Mouse (Mus musculus) mouse trophoblast stem cell (cell line): Measurements from ENCODE around the gene Hcfc1r1.

Experiments
- in situ Hi-C, 2 experiments: fragments of 300-500 bp; cut with MseI, MboI; formaldehyde crosslinking; loops; 2 replicates in 1 of 2; 3 replicates in 1 of 2; pipeline ENCODE4 v1.15.1; 2025

Hcfc1r1 gene

DNA sequence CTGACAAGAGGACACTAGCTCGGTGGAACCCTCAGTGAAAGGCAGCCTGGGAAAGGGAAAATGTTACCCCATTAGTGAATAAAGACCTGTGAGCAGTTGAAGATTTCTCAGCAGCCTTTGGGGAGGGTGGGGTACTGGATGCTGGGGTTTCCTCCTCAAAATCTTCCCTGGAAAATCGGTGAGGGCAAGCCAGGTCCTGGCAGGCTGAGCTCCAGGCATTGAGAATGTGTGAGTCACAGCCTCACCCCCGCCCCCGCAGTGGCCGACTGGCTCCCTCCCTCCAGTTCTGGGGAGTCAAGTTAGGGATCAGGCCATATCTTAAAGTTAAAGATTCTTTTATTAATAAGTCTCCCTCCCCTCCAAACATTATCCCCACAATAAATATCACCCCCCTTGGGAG is 1.7 kb downstream of the Hcfc1r1 start:
- in situ Hi-C loops: no loop called here

DNA sequence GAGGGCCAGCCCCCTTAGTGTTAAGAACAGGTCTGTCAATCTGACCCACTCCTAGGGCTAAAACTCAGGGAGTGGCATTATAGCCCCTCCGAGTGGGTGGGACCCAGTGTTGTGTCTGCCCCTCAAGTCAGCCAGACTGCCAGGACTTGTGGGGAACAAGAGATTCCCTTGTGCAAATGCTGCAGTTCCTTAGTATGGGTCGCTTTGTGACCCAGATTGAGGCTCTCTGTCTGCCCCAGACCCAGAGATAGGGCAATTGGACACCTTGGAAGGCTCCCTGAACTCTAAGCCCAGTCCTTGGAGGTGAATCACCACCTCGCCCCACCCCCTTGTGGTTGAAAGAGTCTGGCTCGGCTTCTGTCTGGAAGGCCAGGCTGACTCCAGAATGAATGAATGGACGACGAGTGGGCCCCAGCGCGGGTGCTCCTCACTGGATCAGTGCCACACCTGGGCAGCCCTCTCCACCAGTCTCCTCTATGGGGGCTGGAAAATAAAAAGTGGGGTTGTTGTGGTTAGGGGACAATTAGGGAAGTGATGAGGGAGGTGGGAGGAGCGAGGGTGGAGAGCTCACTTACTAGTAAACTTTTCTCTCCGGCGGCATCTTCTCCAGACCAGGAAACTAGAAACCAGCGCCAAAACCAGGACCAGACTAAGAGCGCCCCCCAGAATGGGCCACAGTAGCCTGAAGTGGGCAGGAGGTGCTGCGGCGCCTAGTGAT is 2.3 kb downstream of the Hcfc1r1 start:
- in situ Hi-C loops: no loop called here

DNA sequence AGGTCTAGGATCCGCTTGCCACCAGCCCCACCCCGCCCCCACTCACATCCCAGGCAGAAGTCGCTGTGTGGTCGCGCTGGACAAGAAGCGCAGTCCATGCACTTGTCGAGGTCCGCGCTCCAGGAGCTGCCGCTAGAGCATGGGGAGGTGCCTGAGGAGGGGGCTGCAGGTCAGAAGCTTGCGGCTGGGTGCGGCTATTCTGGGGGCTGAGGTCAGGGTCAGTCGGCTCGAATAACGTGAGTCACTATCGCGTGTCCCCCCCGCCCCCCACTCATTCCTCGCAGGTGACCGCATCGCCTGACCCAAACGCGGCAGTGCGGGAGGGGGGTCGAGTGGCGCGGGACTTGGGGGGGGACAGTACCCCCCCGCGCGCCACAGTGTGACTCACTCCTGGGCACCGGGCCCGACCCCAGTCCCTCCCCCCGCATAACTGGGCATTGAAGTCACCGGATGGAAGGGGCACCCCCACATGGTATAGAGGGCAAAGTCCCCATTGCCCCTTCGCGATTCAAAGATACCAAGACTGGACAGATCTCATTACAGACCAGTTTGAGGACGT is 3.2 kb downstream of the Hcfc1r1 start:
- in situ Hi-C loops: no loop called here

DNA sequence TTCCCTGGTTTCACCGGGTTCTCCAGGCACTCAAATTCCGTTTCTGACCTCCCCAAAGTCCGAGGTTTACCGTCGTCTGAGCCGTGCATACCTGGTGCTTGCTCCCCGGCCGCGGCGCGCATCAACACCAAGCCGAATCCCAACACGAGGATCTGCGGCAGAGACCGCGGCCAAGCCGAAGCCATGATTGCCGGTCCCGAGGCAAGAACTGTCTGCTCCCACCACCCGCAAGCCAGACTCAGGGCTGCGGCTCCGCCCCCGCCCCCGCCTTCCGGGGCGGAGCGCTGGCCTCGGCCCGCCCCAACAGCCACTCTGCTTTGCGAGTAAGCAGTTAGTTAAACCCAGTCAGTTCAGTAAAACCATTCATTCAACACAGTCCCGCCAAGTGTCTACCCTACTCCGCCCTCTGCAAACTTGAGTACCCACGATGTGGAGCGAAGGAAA is 3.9 kb downstream of the Hcfc1r1 start, which contains the start of gene Tnfrsf12a:
Tnfrsf12a (minus strand) TSS at position 233 of the 444 bp plus-strand sequence.
- in situ Hi-C loops: no loop called here

DNA sequence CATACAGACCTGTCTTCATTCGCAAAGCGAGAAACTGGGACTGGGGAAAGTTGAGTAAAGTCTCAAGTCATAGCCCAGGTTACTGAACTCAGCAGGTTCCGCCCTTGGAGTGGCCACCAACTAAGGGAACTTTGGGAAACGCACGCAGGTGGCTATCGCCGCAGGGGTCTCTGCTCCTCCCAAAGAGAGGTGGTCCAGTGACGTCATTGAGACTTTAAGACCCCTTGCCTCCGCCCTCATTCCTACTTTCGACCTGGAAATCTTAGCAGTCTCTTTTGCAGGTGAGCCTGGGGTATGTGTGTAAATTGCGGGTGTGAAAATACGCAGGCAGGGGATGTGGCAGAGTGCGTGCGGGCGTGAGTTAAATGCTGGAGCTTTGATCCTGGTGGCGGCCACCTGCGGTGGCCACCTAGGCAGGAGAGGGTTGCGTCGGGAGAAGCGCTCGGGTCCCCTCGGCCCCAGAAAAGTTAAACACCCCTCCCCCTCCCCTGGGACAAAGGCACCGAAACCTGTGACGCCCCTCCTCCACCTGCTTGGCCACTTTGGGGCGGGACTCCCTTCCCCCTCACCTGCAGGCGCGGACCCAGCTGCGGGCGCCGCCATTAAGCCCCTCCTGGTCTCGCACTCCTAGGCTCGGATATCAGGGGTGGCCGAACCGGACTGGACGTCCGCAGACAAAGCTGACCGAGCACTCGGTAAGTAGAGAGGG is 5.9 kb downstream of the Hcfc1r1 start, which contains the start of gene Cldn6:
Cldn6 (plus strand) TSS at position 123 of the 709 bp plus-strand sequence.
- in situ Hi-C loops: no loop called here

DNA sequence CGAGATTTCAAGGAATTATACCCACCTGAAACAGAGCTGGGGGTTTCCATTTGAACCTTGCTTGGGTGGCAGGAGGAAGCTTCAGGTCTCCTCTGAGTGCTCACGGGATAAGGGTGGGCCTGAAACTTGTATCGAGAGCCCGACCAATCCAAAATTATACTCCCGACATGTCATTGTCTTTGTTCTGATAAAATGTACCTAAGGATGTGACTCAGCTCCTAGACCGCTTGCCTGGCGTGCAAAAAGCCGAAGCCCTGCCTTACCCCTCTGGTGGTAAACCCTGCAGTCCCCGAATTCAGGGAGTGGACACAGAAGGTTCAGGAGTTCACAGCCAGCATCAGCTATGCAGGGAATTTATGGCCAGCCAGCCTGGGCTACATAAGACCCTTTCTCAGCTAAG is 6.9 kb downstream of the Hcfc1r1 start:
- in situ Hi-C loops: no loop called here

DNA sequence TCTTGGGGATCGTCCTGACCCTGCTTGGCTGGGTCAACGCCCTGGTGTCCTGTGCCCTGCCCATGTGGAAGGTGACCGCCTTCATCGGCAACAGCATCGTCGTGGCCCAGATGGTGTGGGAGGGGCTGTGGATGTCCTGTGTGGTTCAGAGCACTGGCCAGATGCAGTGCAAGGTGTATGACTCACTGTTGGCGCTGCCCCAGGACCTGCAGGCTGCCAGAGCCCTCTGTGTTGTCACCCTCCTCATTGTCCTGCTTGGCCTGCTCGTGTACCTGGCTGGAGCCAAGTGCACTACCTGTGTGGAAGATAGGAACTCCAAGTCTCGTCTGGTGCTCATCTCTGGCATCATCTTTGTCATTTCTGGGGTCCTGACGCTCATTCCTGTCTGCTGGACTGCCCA is 7.7 kb downstream of the Hcfc1r1 start:
- in situ Hi-C loops: no loop called here

DNA sequence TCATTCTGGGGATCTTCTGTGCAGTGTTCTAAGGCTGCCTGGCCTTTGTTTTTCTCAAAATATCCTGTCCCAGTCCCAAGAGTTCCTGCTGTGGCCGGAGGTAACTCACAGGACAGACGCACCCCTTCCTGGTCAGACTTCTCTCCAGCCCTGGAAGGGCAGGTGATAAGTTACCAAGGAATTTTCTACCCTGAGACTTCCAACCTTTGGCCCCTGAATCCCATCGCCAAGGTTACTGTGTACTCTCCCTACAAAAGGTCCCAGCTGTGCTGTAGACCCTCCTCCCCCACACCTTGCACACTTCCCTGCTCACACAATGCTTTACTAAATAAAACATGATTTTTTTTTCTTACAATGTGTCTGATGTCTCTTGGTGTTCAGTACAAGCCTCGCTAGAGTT is 8.7 kb downstream of the Hcfc1r1 start:
- in situ Hi-C loops: no loop called here

DNA sequence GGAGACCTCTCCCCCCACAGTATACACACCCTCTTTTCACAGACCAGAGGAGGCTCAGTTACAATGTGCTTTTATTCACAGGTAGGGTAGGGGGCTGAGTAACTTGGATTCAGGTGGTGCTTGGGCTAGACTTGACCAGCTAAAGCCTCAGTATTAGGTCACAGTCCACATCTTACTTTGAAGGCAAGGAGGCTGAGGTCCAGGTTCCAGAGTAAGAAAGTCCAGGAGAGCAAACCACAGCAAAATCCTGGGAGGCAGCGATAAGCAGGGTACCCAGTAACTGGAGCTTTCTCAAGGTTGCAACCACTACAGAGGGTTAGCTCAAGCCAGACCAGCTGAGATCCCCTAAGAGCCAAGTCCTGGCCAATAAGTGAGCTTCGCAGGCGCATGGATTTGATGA is 9.1 kb downstream of the Hcfc1r1 start:
- in situ Hi-C loops: no loop called here

DNA sequence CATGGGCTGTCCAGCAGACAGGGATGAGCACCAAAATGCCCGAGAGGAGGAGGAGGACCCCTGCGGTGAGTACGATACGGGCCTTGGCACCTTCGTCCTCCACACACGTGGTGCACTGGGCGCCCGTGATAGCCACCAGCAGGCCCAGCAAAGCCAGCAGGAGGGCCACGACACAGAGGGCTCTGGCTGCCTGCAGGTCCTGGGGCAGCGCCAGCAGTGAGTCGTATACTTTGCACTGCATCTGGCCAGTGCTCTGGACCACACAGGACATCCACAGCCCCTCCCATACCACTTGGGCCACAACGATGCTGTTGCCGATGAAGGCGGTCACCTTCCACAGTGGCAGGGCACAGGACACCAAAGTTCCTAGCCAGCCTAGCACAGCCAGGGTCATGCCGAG is 9.8 kb downstream of the Hcfc1r1 start:
- in situ Hi-C loops: no loop called here

DNA sequence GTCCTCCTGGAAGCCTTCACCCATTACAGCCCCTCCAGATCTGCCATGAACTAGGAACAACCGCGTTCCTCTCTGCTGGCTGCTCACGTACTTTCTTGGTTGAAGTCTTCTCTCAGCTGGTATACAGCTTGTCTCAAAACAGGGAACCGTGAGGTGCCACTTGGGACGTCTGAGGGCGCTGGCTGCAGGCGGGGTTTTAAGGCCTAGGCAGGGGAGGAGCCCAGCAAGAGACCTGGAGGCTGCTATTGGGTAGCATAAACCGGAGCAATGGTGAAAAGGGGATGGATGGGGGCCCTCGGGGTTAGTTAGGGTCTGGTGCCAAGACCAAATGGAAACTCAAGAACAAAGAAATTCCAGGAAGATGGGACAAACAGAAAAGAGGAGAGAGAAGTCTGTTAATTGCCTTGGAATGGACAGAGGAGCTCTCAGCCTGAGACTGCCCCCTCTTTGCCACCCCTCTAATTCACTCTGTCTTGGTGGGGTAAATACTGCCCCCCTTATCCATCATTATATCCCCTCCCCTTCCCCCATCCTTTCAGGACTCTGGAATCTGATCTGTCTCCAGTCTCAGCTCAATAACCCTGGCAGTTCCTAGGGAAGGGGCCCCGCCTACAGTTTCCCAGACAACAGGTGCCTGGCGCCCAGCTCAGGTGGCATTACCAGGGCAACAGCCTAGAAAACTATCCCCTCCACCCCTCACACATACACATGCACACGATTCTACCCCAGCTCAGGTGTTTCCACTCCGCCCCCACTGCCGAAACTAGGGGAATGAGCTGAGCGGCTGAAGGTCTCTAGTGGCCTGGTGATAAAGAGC is 10.7 kb downstream of the Hcfc1r1 start, which contains the start of gene Cldn9:
Cldn9 (minus strand) TSS at position 171 of the 817 bp plus-strand sequence.
- in situ Hi-C loops: no loop called here

DNA sequence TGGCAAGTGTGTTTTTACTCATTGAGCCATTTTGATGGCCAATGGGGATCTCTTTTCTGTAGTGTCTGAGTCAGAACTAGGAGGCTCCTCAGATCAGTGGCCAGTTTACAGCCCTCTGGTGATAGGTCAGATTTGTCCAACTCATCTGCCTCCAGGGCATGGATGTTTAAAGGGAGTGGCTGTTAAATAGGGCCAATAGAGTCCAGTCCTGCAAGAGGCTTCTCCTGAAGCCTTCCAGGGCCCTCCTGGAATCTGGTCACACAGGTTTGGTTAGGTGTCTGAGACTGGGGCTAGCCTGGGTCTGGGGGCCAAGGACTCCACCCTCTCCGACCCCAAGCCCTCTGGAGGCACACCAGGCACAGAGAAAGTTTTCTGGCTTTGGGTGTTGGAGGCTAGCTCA is 21.1 kb downstream of the Hcfc1r1 start:
- in situ Hi-C loops: no loop called here

DNA sequence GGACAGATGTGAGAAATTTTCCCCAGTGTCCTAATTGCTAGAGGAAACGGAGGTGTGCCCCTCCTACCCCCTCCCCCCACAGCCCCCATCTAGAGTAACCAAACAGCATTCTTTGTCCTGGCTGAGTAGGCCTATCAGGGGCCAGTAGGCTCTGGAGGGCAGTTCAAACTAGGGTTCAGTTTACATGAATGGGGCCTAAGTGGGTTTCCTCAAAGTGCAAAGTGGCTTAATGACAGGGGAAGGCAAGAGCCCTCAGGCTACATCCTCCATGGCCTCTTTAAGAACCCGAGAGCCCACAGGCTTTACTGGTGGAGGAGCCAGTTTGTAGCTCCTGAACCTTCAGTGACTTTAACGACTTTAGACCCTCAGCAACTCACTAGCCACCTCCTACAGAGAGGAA is 22.4 kb downstream of the Hcfc1r1 start:
- in situ Hi-C loops: no loop called here

DNA sequence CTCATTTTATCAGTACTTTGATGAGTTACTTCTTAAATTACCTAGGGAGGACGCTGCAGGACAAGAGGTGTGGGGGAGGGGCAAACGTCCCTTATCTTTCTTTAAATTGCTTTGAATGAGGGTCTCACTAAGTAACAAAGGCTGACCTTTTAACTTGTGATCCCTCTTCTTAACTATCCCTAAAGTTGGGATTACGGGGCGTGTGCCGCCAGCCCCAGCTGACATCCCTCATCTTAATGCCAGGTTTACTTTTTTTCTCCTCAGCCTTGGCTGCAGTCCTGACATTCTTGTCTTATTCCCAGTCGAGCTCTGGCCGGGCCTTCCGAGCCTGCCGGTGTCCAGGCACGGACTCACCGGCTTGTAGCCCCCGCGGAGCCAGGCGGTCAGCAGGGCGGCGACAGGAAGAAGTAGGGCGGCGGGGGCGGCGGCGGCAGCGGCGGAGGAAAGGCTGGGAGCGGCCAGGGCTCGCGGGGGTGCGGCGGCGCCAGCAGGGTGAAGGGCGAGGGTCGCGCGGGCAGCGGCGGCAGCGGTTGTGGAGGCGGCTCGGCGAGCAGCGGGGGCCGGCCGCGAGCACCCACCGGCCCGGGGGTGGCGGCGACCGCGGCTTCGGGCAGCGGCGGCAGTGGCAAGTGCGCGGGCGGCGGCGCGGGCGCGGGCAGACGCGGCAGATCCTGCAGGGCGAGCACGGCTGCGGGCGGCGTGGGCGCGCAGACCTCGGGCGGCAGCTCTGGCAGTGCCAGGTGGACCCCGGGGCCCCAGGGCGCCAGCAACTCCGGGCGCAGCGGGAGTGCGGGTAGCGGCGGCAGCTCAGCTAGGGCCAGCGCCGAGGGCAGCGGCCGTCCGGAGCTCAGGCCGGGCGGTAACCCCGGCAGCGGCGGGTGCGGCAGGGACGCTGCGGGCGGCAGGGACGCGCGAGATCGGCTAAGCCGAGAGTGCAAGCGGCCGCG is 26.0 kb downstream of the Hcfc1r1 start:
- in situ Hi-C loops: loop anchor here (5.0 kb wide), 1 partner anchor 37 kb away; the partner anchor contains the start of gene Bicdl2 (in 2 of the 2)

DNA sequence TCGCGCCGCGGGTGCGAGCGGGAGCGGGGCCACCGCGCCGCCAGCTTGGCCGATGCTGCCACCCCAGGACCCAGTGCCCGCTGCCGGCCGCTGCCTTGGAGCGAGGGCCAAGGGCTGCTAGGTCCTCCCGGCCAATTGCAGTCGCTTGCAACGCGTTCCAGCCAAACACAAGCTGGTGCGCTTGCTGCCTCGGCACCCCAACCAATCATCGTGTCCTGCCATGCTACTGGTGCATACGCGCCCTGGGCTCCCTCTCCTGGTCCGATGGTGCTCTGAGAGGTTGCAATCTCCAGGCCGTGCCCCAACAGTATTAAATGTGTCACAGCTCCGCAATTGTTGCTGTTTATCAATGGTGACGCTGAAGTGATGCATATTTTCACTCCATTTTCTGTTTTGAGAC is 26.7 kb downstream of the Hcfc1r1 start:
- in situ Hi-C loops: loop anchor here (5.0 kb wide), 1 partner anchor 38 kb away; the partner anchor contains the start of gene Bicdl2 (in 2 of the 2)

DNA sequence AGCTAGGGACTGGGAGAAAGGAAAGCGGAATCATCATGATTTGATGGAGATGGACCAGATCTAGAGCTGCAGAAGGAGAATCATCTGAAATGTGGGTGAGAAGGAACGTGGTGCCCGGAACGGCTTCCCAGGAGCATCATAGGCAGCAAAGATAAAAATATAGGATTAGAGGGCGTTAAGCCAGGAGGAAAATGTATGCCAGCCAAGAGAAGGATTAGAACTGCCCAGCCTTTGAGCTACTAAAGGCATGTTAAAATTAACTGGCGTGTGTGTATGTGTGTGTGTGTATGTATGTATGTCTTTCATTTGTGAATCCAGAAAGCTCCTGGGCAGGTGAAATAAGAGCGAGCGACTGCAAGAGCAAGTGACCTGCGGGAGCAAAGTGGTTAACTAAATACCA is 29.9 kb downstream of the Hcfc1r1 start:
- in situ Hi-C loops: loop anchor here (5.0 kb wide), 1 partner anchor 41 kb away; the partner anchor contains the start of gene Bicdl2 (in 2 of the 2)

DNA sequence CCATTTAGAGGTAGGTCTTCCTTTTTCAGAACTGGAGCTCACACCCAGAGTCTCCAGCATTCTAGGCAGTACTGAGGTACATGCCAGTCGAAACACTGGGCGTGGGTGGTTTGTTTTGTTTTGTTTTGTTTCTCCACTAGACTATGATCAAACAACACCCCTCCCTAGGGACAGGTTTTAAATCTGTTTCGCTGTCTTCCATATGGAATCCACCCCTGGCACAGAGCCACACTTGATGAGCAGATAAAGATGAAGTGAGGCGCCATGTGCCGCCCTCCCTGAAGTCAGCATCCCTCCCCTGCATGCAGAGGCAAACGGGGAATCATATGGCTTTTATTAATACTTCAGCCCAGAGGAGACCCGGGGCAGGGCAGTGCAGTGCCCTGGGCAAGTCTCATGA is 31.3 kb downstream of the Hcfc1r1 start:
- in situ Hi-C loops: loop anchor here (5.0 kb wide), 1 partner anchor 42 kb away; the partner anchor contains the start of gene Bicdl2 (in 2 of the 2)

DNA sequence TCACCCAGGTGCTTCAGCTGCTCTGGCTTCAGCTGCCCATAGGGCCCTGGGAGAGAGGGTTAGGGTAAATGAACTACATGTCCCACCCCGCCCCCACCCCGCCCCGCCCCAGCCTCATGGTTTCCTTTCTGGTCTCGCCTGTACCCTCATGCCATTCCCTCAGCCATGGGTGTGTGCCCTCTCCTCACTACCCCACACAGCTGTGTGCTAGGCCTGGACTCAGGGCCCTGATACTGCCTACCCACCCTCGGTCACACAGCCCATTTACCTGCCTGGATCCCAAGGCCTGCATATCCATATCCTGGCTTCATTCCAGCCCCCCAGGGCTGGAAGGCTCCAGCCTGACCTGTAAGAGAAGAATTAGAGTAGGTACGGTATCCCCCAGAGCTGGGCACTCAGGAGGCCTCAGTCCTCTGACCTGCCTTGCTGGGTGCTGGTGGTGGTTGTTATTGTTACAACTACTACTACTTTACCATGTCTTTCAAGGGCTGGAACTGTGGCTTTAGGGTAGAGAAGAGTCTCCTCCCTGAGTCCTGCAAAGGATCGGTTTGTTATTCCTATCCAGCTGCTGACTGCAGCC is 32.2 kb downstream of the Hcfc1r1 start:
- in situ Hi-C loops: no loop called here

DNA sequence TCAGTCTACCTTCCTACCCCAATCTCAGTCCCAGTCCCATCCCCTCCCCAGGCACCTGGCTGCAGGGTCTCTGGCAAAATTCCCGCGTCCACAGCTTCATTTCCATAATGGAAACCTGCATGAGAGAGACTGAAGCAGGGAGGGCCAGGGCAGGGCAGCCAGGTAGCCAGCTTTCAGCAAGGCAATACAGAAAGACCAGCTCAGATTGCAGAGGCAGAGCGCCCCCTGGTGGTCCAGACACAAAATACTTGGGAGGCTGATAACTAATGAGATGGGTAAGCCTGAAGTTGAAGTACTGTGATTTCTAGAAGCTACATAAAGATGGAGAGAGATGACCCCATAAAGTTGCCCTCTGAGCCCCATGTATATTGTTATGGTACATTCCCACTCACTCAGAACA is 32.8 kb downstream of the Hcfc1r1 start:
- in situ Hi-C loops: no loop called here

DNA sequence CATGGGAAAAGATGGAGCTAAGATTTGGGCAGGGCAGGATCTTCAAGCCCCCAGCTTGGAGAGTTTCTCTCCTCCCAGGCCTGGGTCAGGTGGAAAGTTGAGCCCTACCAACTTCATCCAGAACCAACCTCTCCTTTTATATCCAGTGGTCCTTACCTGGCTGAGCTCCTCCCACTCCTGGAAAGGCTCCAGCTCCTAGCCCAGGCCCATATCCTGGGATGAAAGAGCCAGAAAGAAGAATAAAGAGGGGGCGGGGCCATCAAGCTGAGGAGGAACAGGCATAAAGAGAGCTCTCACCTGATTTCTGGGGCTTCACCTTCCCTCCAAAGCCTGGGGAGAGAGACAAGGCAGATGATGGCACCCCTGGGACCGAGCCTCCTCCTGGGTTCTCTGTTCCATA is 43.6 kb downstream of the Hcfc1r1 start:
- in situ Hi-C loops: no loop called here
